Mouse (Mus musculus): ENCODE data around the gene Ddah2.
A peak's percentile ranks its signal among the peaks of the same experiment; 100 is the strongest.

The Ddah2 gene

GRCm38 (mm10) chr17:35050126-35050750 is 8.6 kb upstream of the Ddah2 start:
- peak; percentile 80 for DNase-seq (ENCODE audit: inconsistent ontology term)

GRCm38 (mm10) chr17:35051156-35052086 is 7.4 kb upstream of the Ddah2 start:
- peak; percentile 95 for DNase-seq (ENCODE audit: inconsistent ontology term)

- DNase-seq (ENCODE audit: inconsistent ontology term): no peak
Observed at GRCm38 (mm10) chr17:35052271-35052798, 6.5 kb upstream of the Ddah2 start.

GRCm38 (mm10) chr17:35055691-35056495 is 2.9 kb upstream of the Ddah2 start:
- DNase-seq (ENCODE audit: inconsistent ontology term): no peak

GRCm38 (mm10) chr17:35057090-35057489 is 1.7 kb upstream of the Ddah2 start:
- no peak for DNase-seq (ENCODE audit: inconsistent ontology term)

GRCm38 (mm10) chr17:35058316-35058715 is 519 bp upstream of the Ddah2 start:
- no peak for DNase-seq (ENCODE audit: inconsistent ontology term)

- DNase-seq (ENCODE audit: inconsistent ontology term): no peak
Observed at GRCm38 (mm10) chr17:35060071-35060470, 1.2 kb downstream of the Ddah2 start.

GRCm38 (mm10) chr17:35060737-35061297 is 2.0 kb downstream of the Ddah2 start:
- DNase-seq (ENCODE audit: inconsistent ontology term): no peak

- no peak for DNase-seq (ENCODE audit: inconsistent ontology term)
Observed at GRCm38 (mm10) chr17:35061299-35061698, 2.5 kb downstream of the Ddah2 start.

- no peak for DNase-seq (ENCODE audit: inconsistent ontology term)
Observed at GRCm38 (mm10) chr17:35063466-35063865, 4.6 kb downstream of the Ddah2 start.

- DNase-seq (ENCODE audit: inconsistent ontology term): no peak
Observed at GRCm38 (mm10) chr17:35064378-35064877, 5.6 kb downstream of the Ddah2 start.

- DNase-seq (ENCODE audit: inconsistent ontology term): no peak
Observed at GRCm38 (mm10) chr17:35064951-35065947, 6.4 kb downstream of the Ddah2 start, which contains the start of gene Ly6g6c. Gene Ly6g6c, plus strand, starts transcription at chr17:35065388.

GRCm38 (mm10) chr17:35066084-35066483 is 7.2 kb downstream of the Ddah2 start, which contains the start of gene Mpig6b:
Gene Mpig6b, minus strand, starts transcription at chr17:35066184.
- no peak for DNase-seq (ENCODE audit: inconsistent ontology term)

- no peak for DNase-seq (ENCODE audit: inconsistent ontology term)
Observed at GRCm38 (mm10) chr17:35068213-35068914, 9.5 kb downstream of the Ddah2 start.

- no peak for DNase-seq (ENCODE audit: inconsistent ontology term)
Observed at GRCm38 (mm10) chr17:35070556-35071229, 11.9 kb downstream of the Ddah2 start.

- no peak for DNase-seq (ENCODE audit: inconsistent ontology term)
Observed at GRCm38 (mm10) chr17:35071454-35071853, 12.6 kb downstream of the Ddah2 start.

GRCm38 (mm10) chr17:35074097-35074496 is 15.3 kb downstream of the Ddah2 start:
- DNase-seq (ENCODE audit: inconsistent ontology term): peak; percentile 49

GRCm38 (mm10) chr17:35076507-35077176 is 17.8 kb downstream of the Ddah2 start, which contains the start of gene Ly6g6e:
Gene Ly6g6e, plus strand, starts transcription at chr17:35076902.
- no peak for DNase-seq (ENCODE audit: inconsistent ontology term)
